Mouse (Mus musculus): Measurements from ENCODE around the gene Marveld3. TPM values are rescaled to one million over a fixed set of nuclear protein-coding genes. Genes with fewer than 3 reads are reported as not detected.

Gene Marveld3
- polyA plus RNA-seq, 1 experiment from 2014 or later = 0.29 TPM

GRCm38 (mm10) chr8:109902379-109902778 is 59.6 kb downstream of the Marveld3 start:
- ATAC-seq (ENCODE audit: insufficient read depth, low FRiP score, low TSS enrichment) = no peak
- H3K27ac ChIP-seq (ENCODE audit: low read depth, low read length) = no peak overlapping the region
- no peak for DNase-seq (ENCODE audit: low spot score)
- no peaks in the 10 kb centered on the region for H3K9me3 ChIP-seq (ENCODE audit: control insufficient read depth, low read length)
- no peak overlapping the region for H3K4me3 ChIP-seq (ENCODE audit: low read depth, low read length)
- H3K27me3 ChIP-seq (ENCODE audit: control insufficient read depth, insufficient read depth, low read length) = no peaks in the 10 kb centered on the region
- H3K9ac ChIP-seq (ENCODE audit: low read length) = no peak overlapping the region
- H3K36me3 ChIP-seq (ENCODE audit: control insufficient read depth, insufficient read depth, low read length) = peaks cover 2% of the 10 kb centered on the region; the same call in 1 of the 2 replicates
- H3K4me1 ChIP-seq (ENCODE audit: control insufficient read depth, insufficient read depth, low read length) = no peaks in the 10 kb centered on the region
- no peak overlapping the region for H3K4me2 ChIP-seq (ENCODE audit: low read depth)

Other genes with a start within 250 kb of the Marveld3 start
- gene Atxn1l, start 224.5 kb downstream of the Marveld3 start, polyA plus RNA-seq (2014; fragmentation: Nextera tagmentation; extraction: Ambion mirVana) = 7.5 and 7.8 TPM in 2 replicates
- gene Ap1g1, start 183.6 kb downstream of the Marveld3 start, polyA plus RNA-seq (2014; fragmentation: Nextera tagmentation; extraction: Ambion mirVana) = 44.1 and 52.1 TPM in 2 replicates
- gene Phlpp2, start 93.7 kb downstream of the Marveld3 start, polyA plus RNA-seq (2014; fragmentation: Nextera tagmentation; extraction: Ambion mirVana) = 2.5 and 3.4 TPM in 2 replicates
- gene Tat, start 28.2 kb upstream of the Marveld3 start, polyA plus RNA-seq (2014; fragmentation: Nextera tagmentation; extraction: Ambion mirVana) = not detected in 2 replicates
- gene Chst4, start 77.5 kb upstream of the Marveld3 start, polyA plus RNA-seq (2014; fragmentation: Nextera tagmentation; extraction: Ambion mirVana) = not detected in 2 replicates
- gene Zfp612, start 117.5 kb upstream of the Marveld3 start, polyA plus RNA-seq (2014; fragmentation: Nextera tagmentation; extraction: Ambion mirVana) = 9.3 and 9.9 TPM in 2 replicates
- not detected in 2 replicates for gene Gm21964, start 139.0 kb upstream of the Marveld3 start, polyA plus RNA-seq (2014; fragmentation: Nextera tagmentation; extraction: Ambion mirVana)
- not detected in 2 replicates for gene Gm17720, start 140.6 kb upstream of the Marveld3 start, polyA plus RNA-seq (2014; fragmentation: Nextera tagmentation; extraction: Ambion mirVana)
- 3.2 and 7.6 TPM in 2 replicates for gene Calb2, start 206.0 kb upstream of the Marveld3 start, polyA plus RNA-seq (2014; fragmentation: Nextera tagmentation; extraction: Ambion mirVana)

Measured in neural tube, embryonic 11.5 days (tissue).